Mouse (Mus musculus): ENCODE results near the gene Erich6. TPM values are rescaled to one million over a fixed set of nuclear protein-coding genes. Genes with fewer than 3 reads are reported as not detected.
A peak's percentile ranks its signal among the peaks of the same experiment; 100 is the strongest.

Gene Erich6
- polyA plus RNA-seq, 1 experiment from 2014 or later = 0.08 TPM

- H3K27me3 ChIP-seq (ENCODE audit: control insufficient read depth, insufficient read depth, low read length) = no peaks in the 10 kb centered on the region
- no peak overlapping the region for H3K9ac ChIP-seq (ENCODE audit: low read length)
- H3K36me3 ChIP-seq (ENCODE audit: control insufficient read depth, insufficient read depth, low read length) = no peaks in the 10 kb centered on the region
- WGBS = 23% methylated on average over 2 of the region's 2 CpGs
- H3K9me3 ChIP-seq (ENCODE audit: control insufficient read depth, low read length) = no peaks in the 10 kb centered on the region
- no peak overlapping the region for H3K4me3 ChIP-seq (ENCODE audit: low read depth, low read length)
- no peak for ATAC-seq (ENCODE audit: insufficient number of reproducible peaks, low FRiP score, low TSS enrichment, low read depth)
- no peak overlapping the region for H3K4me2 ChIP-seq (ENCODE audit: low read depth, severe bottlenecking)
- no peaks in the 10 kb centered on the region for H3K4me1 ChIP-seq (ENCODE audit: control insufficient read depth, insufficient read depth, low read length)
- no peak overlapping the region for H3K27ac ChIP-seq (replicated peaks; ENCODE audit: low read depth, low read length)
- DNase-seq (ENCODE audit: low spot score) = no peak
These were observed 20.3 kb upstream of the Erich6 start for GRCm38 (mm10) chr3:58657356-58657755.

DNA sequence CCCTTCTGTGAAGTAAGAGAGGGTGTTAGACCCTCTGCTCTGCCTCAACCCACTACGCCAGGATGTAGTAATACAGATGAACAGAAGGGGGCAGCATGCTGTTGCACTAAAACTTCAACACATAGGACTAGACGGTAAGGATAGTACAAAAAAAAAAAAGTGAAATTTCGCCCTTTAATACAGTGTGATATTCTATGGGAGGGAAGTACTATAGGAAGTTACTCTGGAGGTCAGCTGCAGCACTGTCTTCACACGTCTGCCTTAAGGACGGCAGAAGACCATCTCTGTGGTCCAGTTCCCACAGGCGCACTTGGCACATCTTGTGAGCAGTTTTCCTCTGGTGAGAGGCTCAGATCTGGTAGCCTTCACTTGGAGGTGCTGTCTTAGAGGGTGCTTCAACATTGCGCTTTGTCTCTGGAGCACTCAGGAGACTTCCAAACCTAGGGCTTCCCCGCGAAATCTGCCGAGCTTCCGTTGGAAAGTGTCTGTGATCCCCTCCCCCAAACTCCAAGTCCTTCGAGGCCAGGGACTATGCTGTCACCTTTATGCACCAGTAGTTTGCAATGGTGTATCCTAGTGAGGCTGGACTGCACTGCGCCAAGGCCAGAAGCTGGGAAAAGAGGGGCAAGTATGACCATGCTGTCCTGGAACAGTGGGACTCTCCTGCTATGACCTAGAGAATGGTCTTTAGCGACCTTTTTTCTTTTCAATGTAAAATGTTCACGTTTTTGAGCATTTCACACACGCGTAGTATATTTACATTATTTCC lies 18.5 kb upstream of the Erich6 start:
- DNase-seq (ENCODE audit: low spot score) = peak; percentile 78

GRCm38 (mm10) chr3:58653907-58654306 lies 16.9 kb upstream of the Erich6 start:
- no peak overlapping the region for H3K4me3 ChIP-seq (ENCODE audit: low read depth, low read length)
- DNase-seq (ENCODE audit: low spot score) = no peak
- no peak for ATAC-seq (ENCODE audit: insufficient number of reproducible peaks, low FRiP score, low TSS enrichment, low read depth)
- H3K36me3 ChIP-seq (ENCODE audit: control insufficient read depth, insufficient read depth, low read length) = no peaks in the 10 kb centered on the region
- no peaks in the 10 kb centered on the region for H3K27me3 ChIP-seq (ENCODE audit: control insufficient read depth, insufficient read depth, low read length)
- H3K27ac ChIP-seq (replicated peaks; ENCODE audit: low read depth, low read length) = no peak overlapping the region
- no peak overlapping the region for H3K9ac ChIP-seq (ENCODE audit: low read length)
- WGBS = 63% methylated on average over 5 of the region's 5 CpGs
- H3K9me3 ChIP-seq (ENCODE audit: control insufficient read depth, low read length) = no peaks in the 10 kb centered on the region
- H3K4me1 ChIP-seq (ENCODE audit: control insufficient read depth, insufficient read depth, low read length) = no peaks in the 10 kb centered on the region
- no peak overlapping the region for H3K4me2 ChIP-seq (ENCODE audit: low read depth, severe bottlenecking)

More for the DNA sequence above, 18.5 kb upstream of the Erich6 start:
- no peaks in the 10 kb centered on the region for H3K4me1 ChIP-seq (ENCODE audit: control insufficient read depth, insufficient read depth, low read length)
- no peaks in the 10 kb centered on the region for H3K9me3 ChIP-seq (ENCODE audit: control insufficient read depth, low read length)
- H3K9ac ChIP-seq (ENCODE audit: low read length) = no peak overlapping the region
- H3K4me3 ChIP-seq (ENCODE audit: low read depth, low read length) = no peak overlapping the region
- H3K36me3 ChIP-seq (ENCODE audit: control insufficient read depth, insufficient read depth, low read length) = no peaks in the 10 kb centered on the region
- WGBS = 51% methylated on average over 17 of the region's 17 CpGs
- ATAC-seq (ENCODE audit: insufficient number of reproducible peaks, low FRiP score, low TSS enrichment, low read depth) = no peak
- no peak overlapping the region for H3K4me2 ChIP-seq (ENCODE audit: low read depth, severe bottlenecking)
- H3K27ac ChIP-seq (replicated peaks; ENCODE audit: low read depth, low read length) = no peak overlapping the region
- no peaks in the 10 kb centered on the region for H3K27me3 ChIP-seq (ENCODE audit: control insufficient read depth, insufficient read depth, low read length)

DNA sequence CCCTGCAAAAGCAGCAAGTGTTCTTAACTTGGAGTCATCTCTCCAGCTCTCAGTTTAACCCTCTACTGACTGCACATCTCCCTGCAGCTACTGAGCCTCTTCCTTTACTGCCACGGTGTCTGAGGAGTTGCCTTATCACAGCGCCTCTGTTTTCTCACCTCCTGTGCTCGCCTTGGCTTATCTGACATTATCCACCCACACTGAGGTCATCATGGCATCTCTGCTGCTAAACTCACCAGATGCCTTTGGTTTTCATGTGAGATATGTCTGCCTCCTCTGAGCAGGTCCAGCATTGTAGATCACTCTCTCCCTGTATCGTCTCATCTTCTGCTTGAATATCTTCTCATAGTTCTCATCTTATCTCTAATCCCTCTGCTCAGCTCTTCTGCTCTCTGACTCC lies 13.3 kb upstream of the Erich6 start:
- no peaks in the 10 kb centered on the region for H3K36me3 ChIP-seq (ENCODE audit: control insufficient read depth, insufficient read depth, low read length)
- H3K4me2 ChIP-seq (ENCODE audit: low read depth, severe bottlenecking) = no peak overlapping the region
- ATAC-seq (ENCODE audit: insufficient number of reproducible peaks, low FRiP score, low TSS enrichment, low read depth) (no peak), DNase-seq (ENCODE audit: low spot score) (no peak)
- no peak overlapping the region for H3K27ac ChIP-seq (replicated peaks; ENCODE audit: low read depth, low read length)
- H3K27me3 ChIP-seq (ENCODE audit: control insufficient read depth, insufficient read depth, low read length) = no peaks in the 10 kb centered on the region
- no peak overlapping the region for H3K9ac ChIP-seq (ENCODE audit: low read length)
- H3K9me3 ChIP-seq (ENCODE audit: control insufficient read depth, low read length) = no peaks in the 10 kb centered on the region
- WGBS = 67% methylated on average over 4 of the region's 4 CpGs
- no peak overlapping the region for H3K4me3 ChIP-seq (ENCODE audit: low read depth, low read length)
- H3K4me1 ChIP-seq (ENCODE audit: control insufficient read depth, insufficient read depth, low read length) = no peaks in the 10 kb centered on the region

DNA sequence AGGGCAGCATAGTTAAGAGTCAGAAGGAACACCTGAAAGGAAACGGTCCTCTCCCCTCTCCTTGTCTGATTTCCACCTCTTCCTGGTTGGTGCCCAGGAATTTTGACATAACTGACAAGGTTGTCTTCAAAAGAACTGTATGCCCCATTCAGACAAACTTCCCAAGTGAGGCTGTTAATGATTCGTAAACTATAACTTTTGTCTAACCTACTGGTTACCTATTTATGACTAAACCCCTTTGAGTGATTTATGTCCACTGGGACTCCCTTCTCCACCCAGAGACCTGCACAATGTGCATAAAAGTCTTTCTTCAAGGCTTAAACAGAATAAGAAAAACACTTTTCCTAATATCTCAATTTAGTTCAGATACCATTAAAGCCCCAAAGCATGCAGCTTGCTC lies 10.2 kb upstream of the Erich6 start:
- H3K27me3 ChIP-seq (ENCODE audit: control insufficient read depth, insufficient read depth, low read length) = no peaks in the 10 kb centered on the region
- 82% methylated on average over 2 of the region's 2 CpGs for WGBS
- H3K4me1 ChIP-seq (ENCODE audit: control insufficient read depth, insufficient read depth, low read length) = no peaks in the 10 kb centered on the region
- H3K4me2 ChIP-seq (ENCODE audit: low read depth, severe bottlenecking) = no peak overlapping the region
- no peaks in the 10 kb centered on the region for H3K36me3 ChIP-seq (ENCODE audit: control insufficient read depth, insufficient read depth, low read length)
- no peak overlapping the region for H3K27ac ChIP-seq (replicated peaks; ENCODE audit: low read depth, low read length)
- no peaks in the 10 kb centered on the region for H3K9me3 ChIP-seq (ENCODE audit: control insufficient read depth, low read length)
- no peak overlapping the region for H3K4me3 ChIP-seq (ENCODE audit: low read depth, low read length)
- H3K9ac ChIP-seq (ENCODE audit: low read length) = no peak overlapping the region
- ATAC-seq (ENCODE audit: insufficient number of reproducible peaks, low FRiP score, low TSS enrichment, low read depth) = no peak
- no peak for DNase-seq (ENCODE audit: low spot score)

DNA sequence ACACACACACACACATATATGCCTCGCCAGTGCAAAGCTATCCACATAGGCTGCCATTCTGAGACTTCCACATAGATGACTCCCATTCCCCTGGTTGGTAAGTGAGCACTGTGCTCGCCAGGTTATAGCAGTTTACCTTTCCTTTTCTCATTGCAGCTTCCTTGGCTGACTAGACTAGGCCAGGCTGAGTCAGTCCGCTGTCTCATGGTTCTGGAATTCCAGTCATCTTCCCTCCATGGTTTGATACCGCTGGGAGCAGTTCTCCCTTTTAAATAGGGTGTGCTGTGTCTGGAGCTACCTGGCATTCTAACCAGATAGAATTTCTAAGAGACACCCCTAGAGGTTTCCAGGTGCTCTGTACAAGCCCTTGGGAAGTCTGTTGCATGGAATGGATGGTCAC lies 9.2 kb upstream of the Erich6 start:
- Histone ChIP-seq H3K36me3 (ENCODE audit: control insufficient read depth, insufficient read depth, low read length) (no peaks in the 10 kb centered on the region), H3K9ac (ENCODE audit: low read length) (no peak overlapping the region), H3K27ac (replicated peaks; ENCODE audit: low read depth, low read length) (no peak overlapping the region), H3K4me3 (ENCODE audit: low read depth, low read length) (no peak overlapping the region), H3K27me3 (ENCODE audit: control insufficient read depth, insufficient read depth, low read length) (no peaks in the 10 kb centered on the region), H3K4me1 (ENCODE audit: control insufficient read depth, insufficient read depth, low read length) (no peaks in the 10 kb centered on the region), H3K9me3 (ENCODE audit: control insufficient read depth, low read length) (no peaks in the 10 kb centered on the region), H3K4me2 (ENCODE audit: low read depth, severe bottlenecking) (no peak overlapping the region)
- DNase-seq (ENCODE audit: low spot score) = no peak
- WGBS = 83% methylated on average over 4 of the region's 4 CpGs
- no peak for ATAC-seq (ENCODE audit: insufficient number of reproducible peaks, low FRiP score, low TSS enrichment, low read depth)

- WGBS = 81% methylated on average over 2 of the region's 2 CpGs
- H3K4me3 ChIP-seq (ENCODE audit: low read depth, low read length) = no peak overlapping the region
- H3K4me1 ChIP-seq (ENCODE audit: control insufficient read depth, insufficient read depth, low read length) = 0 out of 2 replicates have a peak, but pooled peaks cover 4% of the 10 kb centered on the region
- no peaks in the 10 kb centered on the region for H3K36me3 ChIP-seq (ENCODE audit: control insufficient read depth, insufficient read depth, low read length)
- no peak overlapping the region for H3K9ac ChIP-seq (ENCODE audit: low read length)
- no peaks in the 10 kb centered on the region for H3K27me3 ChIP-seq (ENCODE audit: control insufficient read depth, insufficient read depth, low read length)
- no peak overlapping the region for H3K27ac ChIP-seq (replicated peaks; ENCODE audit: low read depth, low read length)
- ATAC-seq (ENCODE audit: insufficient number of reproducible peaks, low FRiP score, low TSS enrichment, low read depth) (no peak), DNase-seq (ENCODE audit: low spot score) (no peak)
- H3K4me2 ChIP-seq (ENCODE audit: low read depth, severe bottlenecking) = no peak overlapping the region
- H3K9me3 ChIP-seq (ENCODE audit: control insufficient read depth, low read length) = no peaks in the 10 kb centered on the region
These were observed 5.3 kb downstream of the Erich6 start for GRCm38 (mm10) chr3:58631693-58632092.

- 91% methylated on average over 4 of the region's 4 CpGs for WGBS
These were observed 12.0 kb downstream of the Erich6 start for GRCm38 (mm10) chr3:58624981-58625380.

More at GRCm38 (mm10) chr3:58624981-58625380, 12.0 kb downstream of the Erich6 start:
- H3K4me3 ChIP-seq (ENCODE audit: low read depth, low read length) = no peak overlapping the region
- DNase-seq (ENCODE audit: low spot score) = no peak
- no peaks in the 10 kb centered on the region for H3K27me3 ChIP-seq (ENCODE audit: control insufficient read depth, insufficient read depth, low read length)
- H3K9me3 ChIP-seq (ENCODE audit: control insufficient read depth, low read length) = no peaks in the 10 kb centered on the region
- no peak overlapping the region for H3K27ac ChIP-seq (replicated peaks; ENCODE audit: low read depth, low read length)
- no peak overlapping the region for H3K9ac ChIP-seq (ENCODE audit: low read length)
- H3K4me2 ChIP-seq (ENCODE audit: low read depth, severe bottlenecking) = no peak overlapping the region
- ATAC-seq (ENCODE audit: insufficient number of reproducible peaks, low FRiP score, low TSS enrichment, low read depth) = no peak
- no peaks in the 10 kb centered on the region for H3K36me3 ChIP-seq (ENCODE audit: control insufficient read depth, insufficient read depth, low read length)
- H3K4me1 ChIP-seq (ENCODE audit: control insufficient read depth, insufficient read depth, low read length) = no peaks in the 10 kb centered on the region

All from limb, embryonic 11.5 days (tissue).